Mouse (Mus musculus) layer of hippocampus, postnatal 36 days (tissue): ENCODE data around the gene Bnc2. TPM values are rescaled to one million over a fixed set of nuclear protein-coding genes. Genes with fewer than 3 reads are reported as not detected.

Experiments
- DNase-seq, 2 experiments: peaks; one replicate each; pipeline ENCODE4 v3.0.0; 2022
- total RNA-seq, 2 experiments: library from RNA; stranded (reverse); gene quantifications; 2 replicates each; pipeline ENCODE4 v1.2.3; 2021

The Bnc2 gene
- total RNA-seq, 2 experiments from 2014 or later: 0.92 to 1.9 TPM

- DNase-seq: no peak
Measured at GRCm38 (mm10) chr4:84502581-84503269, 172.3 kb downstream of the Bnc2 start.

GRCm38 (mm10) chr4:84500796-84501349 is 174.2 kb downstream of the Bnc2 start:
- DNase-seq: no peak

GRCm38 (mm10) chr4:84500259-84500658 is 174.8 kb downstream of the Bnc2 start:
- no peak for DNase-seq

GRCm38 (mm10) chr4:84498469-84498868 is 176.6 kb downstream of the Bnc2 start:
- no peak for DNase-seq

- DNase-seq: no peak
Measured at GRCm38 (mm10) chr4:84488323-84488722, 186.8 kb downstream of the Bnc2 start.

GRCm38 (mm10) chr4:84482680-84483079 is 192.4 kb downstream of the Bnc2 start:
- DNase-seq: no peak

- DNase-seq: no peak
Measured at GRCm38 (mm10) chr4:84472643-84473042, 202.4 kb downstream of the Bnc2 start.

- no peak for DNase-seq
Measured at GRCm38 (mm10) chr4:84470106-84470885, 204.8 kb downstream of the Bnc2 start.

GRCm38 (mm10) chr4:84469400-84469799 is 205.7 kb downstream of the Bnc2 start:
- no peak for DNase-seq

GRCm38 (mm10) chr4:84467722-84468121 is 207.4 kb downstream of the Bnc2 start:
- DNase-seq: no peak

- DNase-seq: no peak
Measured at GRCm38 (mm10) chr4:84458218-84458560, 216.9 kb downstream of the Bnc2 start.

GRCm38 (mm10) chr4:84457512-84458217 is 217.4 kb downstream of the Bnc2 start:
- no peak for DNase-seq

GRCm38 (mm10) chr4:84456853-84457249 is 218.2 kb downstream of the Bnc2 start:
- DNase-seq: no peak

- no peak for DNase-seq
Measured at GRCm38 (mm10) chr4:84456198-84456852, 218.8 kb downstream of the Bnc2 start.

- no peak for DNase-seq
Measured at GRCm38 (mm10) chr4:84454493-84454892, 220.6 kb downstream of the Bnc2 start.

- DNase-seq: no peak
Measured at GRCm38 (mm10) chr4:84453586-84453985, 221.5 kb downstream of the Bnc2 start.

- DNase-seq: no peak
Measured at GRCm38 (mm10) chr4:84452642-84453041, 222.4 kb downstream of the Bnc2 start.

- DNase-seq: no peak
Measured at GRCm38 (mm10) chr4:84449246-84450005, 225.6 kb downstream of the Bnc2 start.

- DNase-seq: no peak
Measured at GRCm38 (mm10) chr4:84433324-84433723, 241.8 kb downstream of the Bnc2 start.

GRCm38 (mm10) chr4:84431677-84432515 is 243.2 kb downstream of the Bnc2 start:
- DNase-seq: no peak

GRCm38 (mm10) chr4:84427955-84428354 is 247.1 kb downstream of the Bnc2 start:
- no peak for DNase-seq
